Mouse (Mus musculus): Measurements from ENCODE around the gene Aimp1. TPM values are rescaled to one million over a fixed set of nuclear protein-coding genes. Genes with fewer than 3 reads are reported as not detected.

Aimp1 gene
- total RNA-seq (2021) = 10 to 100 TPM; 60.6 to 61.0 TPM
- long read RNA-seq, transcript Aimp1-201 (7 exons, 1,126 nt) = major isoform, 44 of 49 reads
- long read RNA-seq, partial matches to known transcripts = 1 of 49 reads
- long read RNA-seq, other reads (novel, unspliced or antisense) = 4 of 49 reads

- no peak for DNase-seq (ENCODE audit: low spot score in 2 of 2)
Observed at GRCm38 (mm10) chr3:132684231-132684928, at the start of gene Aimp1. Gene Aimp1 (minus strand): TSS chr3:132684370.

DNA sequence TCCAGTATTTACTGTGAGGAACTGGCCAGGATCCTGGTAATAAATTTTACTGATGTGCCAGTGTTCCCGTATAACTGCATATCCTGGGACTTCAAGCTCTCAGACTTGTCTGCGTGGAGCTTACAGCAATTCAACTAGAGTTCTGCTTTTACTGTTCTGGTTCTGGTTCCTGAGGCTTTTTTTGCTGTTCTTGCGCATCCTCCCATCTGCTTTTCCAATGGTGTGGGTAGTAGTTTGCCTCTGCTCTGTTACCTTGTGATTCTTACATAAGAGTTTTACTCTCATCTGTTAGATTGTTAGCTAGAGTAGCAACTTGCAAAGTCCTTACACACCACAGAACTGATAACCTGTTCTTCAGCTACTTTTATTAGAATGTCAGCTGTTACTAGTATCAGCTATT is 40.2 kb upstream of the Aimp1 start:
- DNase-seq (ENCODE audit: low spot score in 2 of 2) = peak in 1 of 2 experiments; percentile 49

DNA sequence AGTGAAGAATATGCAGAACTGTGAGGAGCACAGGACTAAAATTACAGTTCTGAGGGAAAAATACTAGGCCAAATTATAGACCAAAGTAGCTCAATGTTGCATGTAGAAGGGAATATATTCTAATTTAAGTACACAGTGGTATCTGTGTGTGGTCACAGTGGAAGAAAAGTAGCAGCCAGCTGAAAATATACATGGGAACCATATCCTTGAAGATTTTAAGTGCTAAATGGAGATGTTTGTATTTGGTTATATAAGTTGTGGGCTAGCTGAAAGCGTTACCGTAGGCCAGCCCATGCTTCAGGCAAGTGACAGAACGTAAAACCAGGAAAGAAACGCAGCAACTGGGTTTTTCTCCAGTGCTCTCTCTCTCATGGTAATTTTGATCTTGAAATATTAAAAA is 33.1 kb upstream of the Aimp1 start:
- DNase-seq (ENCODE audit: low spot score in 2 of 2) = no peak

GRCm38 (mm10) chr3:132713913-132714312 is 29.7 kb upstream of the Aimp1 start:
- no peak for DNase-seq (ENCODE audit: low spot score in 2 of 2)

DNA sequence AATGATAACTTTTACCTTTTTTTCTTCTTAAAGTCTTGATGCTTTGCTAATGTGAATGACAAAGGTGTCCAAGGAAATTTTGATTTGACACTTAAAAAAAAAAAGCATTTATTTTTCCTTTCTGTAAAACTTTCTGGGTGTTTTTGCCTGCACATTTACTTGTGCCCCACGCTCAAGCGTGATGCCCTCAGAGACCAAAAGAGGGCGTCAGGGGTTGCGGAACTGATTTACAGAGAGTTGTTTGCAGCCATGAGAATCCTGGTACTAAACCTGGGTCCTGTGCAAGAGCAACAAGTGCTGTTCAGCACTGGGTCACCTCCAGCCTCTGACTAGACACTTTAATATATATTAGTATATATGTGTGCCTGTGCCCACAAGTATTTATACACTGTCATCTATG is 22.8 kb upstream of the Aimp1 start:
- DNase-seq (ENCODE audit: low spot score in 2 of 2) = no peak

GRCm38 (mm10) chr3:132704216-132704615 is 20.0 kb upstream of the Aimp1 start:
- DNase-seq (ENCODE audit: low spot score in 2 of 2) = no peak

DNA sequence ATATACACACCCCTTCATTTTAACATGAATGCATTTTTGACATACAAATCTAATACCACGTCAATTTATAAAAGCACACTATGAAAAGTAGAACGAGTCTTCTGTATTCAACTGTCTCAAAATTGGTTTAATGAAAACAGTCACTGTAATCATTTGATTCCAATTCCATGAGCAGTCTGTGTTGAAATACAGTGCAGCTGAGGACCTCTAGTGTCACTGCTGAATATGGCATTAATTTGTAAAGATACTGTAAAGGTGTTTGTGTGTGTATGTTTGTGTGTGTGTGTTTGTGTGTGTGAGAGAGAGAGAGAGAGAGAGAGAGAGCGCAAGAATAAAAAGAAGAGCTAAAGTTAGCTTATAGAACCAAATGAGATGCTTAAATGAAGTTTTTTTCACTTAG is 17.2 kb upstream of the Aimp1 start:
- DNase-seq (ENCODE audit: low spot score in 2 of 2) = peak in 1 of 2 experiments; percentile 40

- DNase-seq (ENCODE audit: low spot score in 2 of 2) = peak; percentile 92 to 96
Observed at GRCm38 (mm10) chr3:132683447-132684230, 531 bp downstream of the Aimp1 start, which contains the start of gene Tbck. Gene Tbck (plus strand): TSS chr3:132684144.

- no peak for DNase-seq (ENCODE audit: low spot score in 2 of 2)
Observed at GRCm38 (mm10) chr3:132677494-132677893, 6.7 kb downstream of the Aimp1 start.

DNA sequence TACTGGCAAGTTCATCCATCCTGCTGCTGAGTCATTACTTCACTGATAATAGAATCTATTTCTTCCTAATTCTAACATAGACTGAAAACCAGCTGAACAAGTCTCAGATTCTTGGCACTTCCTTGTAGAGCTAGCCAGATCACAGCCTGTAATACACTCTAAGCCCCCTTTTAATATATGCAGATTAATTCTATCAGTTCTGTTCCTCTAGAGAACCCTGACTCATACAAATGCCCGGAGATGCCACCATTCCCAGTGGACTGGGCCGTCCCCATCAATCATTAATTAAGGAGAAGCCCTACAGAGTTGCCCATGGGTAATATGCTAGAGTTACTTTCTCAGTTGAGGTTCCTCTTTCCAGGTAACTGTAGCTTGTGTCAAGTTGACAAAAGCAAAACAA is 28.2 kb downstream of the Aimp1 start:
- no peak for DNase-seq (ENCODE audit: low spot score in 2 of 2)

DNA sequence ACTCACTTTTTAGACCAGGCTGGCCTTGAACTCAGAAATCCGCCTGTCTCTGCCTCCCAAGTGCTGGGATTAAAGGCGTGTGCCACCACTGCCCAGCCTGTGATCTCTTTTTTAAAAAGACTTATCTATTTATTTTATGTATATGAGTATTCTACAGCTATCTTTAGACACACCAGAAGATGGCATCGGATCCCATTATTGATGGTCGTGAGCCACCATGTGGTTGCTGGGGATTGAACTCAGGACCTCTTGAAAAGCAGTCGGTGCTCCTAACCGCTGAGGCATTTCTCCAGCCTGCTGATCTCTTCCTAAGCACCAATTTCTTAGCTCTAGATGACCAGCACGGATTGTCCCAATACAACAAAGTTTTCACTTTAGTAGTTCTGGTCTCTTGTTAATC is 30.2 kb downstream of the Aimp1 start:
- DNase-seq (ENCODE audit: low spot score in 2 of 2) = no peak

DNA sequence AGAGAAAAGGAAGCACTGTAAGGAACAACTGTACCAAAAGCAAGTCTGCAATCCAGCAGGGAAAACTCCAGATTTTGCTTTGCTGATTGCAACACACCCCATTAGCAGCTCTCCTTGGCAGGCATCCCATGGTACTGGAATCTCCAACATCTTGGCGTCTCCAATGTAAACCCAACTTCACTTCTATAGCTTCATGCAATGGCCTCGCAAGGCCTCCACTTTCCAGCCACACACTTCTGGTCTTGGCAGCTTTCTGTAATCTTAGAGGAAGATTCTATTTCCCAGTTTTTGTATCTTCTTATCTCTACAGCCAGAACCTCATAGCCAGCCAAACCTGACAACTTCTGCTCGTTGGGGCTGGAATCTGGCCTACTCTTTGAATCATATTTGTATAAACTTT is 32.4 kb downstream of the Aimp1 start:
- peak in 1 of 2 experiments; percentile 37 for DNase-seq (ENCODE audit: low spot score in 2 of 2)

DNA sequence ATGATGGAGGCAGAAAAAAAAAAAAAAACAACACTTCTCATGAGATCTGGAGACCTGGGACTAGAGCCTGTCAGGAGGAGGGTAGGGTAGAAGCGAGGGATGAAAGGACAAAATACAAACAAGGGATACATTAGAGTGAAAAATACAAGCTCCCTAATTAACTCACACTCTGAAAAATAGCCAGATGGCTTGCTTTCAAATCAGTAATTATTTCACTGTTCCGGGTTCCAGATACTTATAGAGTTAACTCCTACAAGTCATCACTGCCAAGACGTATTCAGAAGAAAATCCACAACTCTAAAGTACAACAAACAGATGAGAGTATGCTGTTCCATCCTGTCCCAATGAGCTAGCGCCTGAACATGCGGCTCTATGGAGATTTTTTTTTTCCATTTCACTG is 34.0 kb downstream of the Aimp1 start:
- no peak for DNase-seq (ENCODE audit: low spot score in 2 of 2)

GRCm38 (mm10) chr3:132649368-132649767 is 34.8 kb downstream of the Aimp1 start:
- DNase-seq (ENCODE audit: low spot score in 2 of 2) = no peak

GRCm38 (mm10) chr3:132646814-132647213 is 37.4 kb downstream of the Aimp1 start:
- no peak for DNase-seq (ENCODE audit: low spot score in 2 of 2)

- DNase-seq (ENCODE audit: low spot score in 2 of 2) = no peak
Observed at GRCm38 (mm10) chr3:132644071-132644470, 40.1 kb downstream of the Aimp1 start.

- DNase-seq (ENCODE audit: low spot score in 2 of 2) = no peak
Observed at GRCm38 (mm10) chr3:132637080-132637479, 47.1 kb downstream of the Aimp1 start.

DNA sequence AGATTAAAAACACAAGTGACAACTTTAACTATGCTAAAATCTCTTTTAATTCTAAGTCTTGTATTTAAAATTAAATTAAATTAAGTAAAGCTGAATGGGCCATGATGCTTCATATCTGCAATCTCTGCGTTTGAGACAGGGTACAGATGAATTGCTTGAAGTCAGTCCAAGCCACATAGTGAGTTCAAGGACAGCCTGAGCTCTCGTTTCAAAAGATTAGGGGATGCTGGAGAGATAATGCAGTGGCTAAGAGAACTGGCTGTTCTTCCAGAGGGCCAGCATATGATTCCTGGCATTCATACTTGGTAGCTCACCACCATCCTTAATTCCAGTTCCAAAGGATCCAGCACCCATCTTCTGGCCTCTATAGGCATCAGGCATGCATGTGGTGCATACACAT is 50.9 kb downstream of the Aimp1 start:
- no peak for DNase-seq (ENCODE audit: low spot score in 2 of 2)

GRCm38 (mm10) chr3:132629601-132630239 is 54.5 kb downstream of the Aimp1 start, which contains the start of gene Gimd1:
Gene Gimd1 (plus strand): TSS chr3:132629820.
- no peak for DNase-seq (ENCODE audit: low spot score in 2 of 2)

DNA sequence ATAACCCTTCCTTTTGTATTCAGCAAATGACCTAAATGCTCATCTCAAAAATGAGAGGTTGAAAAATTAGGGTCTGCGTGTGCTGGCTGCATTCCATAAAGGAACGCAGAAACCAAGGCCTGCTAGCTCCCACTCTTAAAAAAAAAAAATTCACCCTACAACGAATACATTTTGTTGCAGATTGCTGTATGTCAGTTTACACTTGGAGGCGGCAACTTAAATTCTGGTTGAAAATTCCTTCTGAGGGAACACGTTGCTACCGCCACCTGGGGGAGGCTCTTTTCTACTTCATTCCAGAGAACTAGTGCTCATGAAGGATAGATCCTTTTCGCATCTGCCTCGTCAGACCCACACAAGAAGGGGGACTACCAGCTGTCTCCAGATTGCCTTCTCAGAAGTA is 55.4 kb downstream of the Aimp1 start:
- DNase-seq (ENCODE audit: low spot score in 2 of 2) = peak in 1 of 2 experiments; percentile 26

Data from layer of hippocampus, adult 18-20 months (tissue).